Mouse (Mus musculus) E14TG2a.4 (cell line): ENCODE measurements at regions not wholly inside any gene's neighbourhood (a gene's known extent, or its start where the extent isn't known, plus 50 kb on each side); places are given as distances from the start of the nearest gene placed in this dataset.

Source experiments
- CTCF ChIP-seq: conservative IDR thresholded peaks from 2 replicates; pipeline ENCODE4 v1.5.1; 2014; ENCODE audit warnings: low read length
- NANOG ChIP-seq: IDR thresholded peaks from 2 replicates; pipeline ENCODE4 v1.6.1; 2014; ENCODE audit warnings: borderline replicate concordance, low read length, mixed read lengths
- POU5F1 ChIP-seq: IDR thresholded peaks from 2 replicates; pipeline ENCODE4 v1.6.1; 2014; ENCODE audit warnings: low read length, borderline replicate concordance

DNA sequence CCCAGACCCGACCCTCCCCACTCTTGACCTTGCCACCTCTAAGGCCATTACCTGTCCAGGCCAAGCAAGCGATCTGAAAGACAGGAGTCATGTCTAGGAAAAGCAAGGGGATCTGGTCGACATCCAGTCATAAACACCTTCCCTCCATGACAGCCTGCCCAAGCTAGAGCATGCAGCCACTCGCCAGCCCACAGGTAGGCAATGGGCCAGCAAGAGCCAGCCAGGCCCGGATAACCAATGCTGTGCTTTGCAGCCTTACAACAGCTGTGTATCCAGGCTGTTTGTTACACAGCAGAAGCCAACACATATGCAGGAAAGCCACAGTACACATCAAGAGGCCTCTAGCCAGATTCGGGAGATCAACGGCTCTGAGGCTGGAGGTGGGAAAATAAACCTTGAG, 57.3 kb upstream of the A430005L14Rik start:
- TF ChIP-seq CTCF = no peak
- TF ChIP-seq NANOG = no peak
- TF ChIP-seq POU5F1 = no peak
